Mouse (Mus musculus): ENCODE measurements at regions not wholly inside any gene's neighbourhood (a gene's known extent, or its start where the extent isn't known, plus 50 kb on each side); places are given as distances from the start of the nearest gene placed in this dataset.

- H3K36me3 ChIP-seq (ENCODE audit: control insufficient read depth, insufficient read depth, low read length): no peaks in the 10 kb centered on the region
- H3K27ac ChIP-seq (replicated peaks; ENCODE audit: low read depth, low read length): no peak overlapping the region
- no peak overlapping the region for H3K4me2 ChIP-seq (replicated peaks; ENCODE audit: low read depth, low read length, severe bottlenecking)
- 79% methylated on average over 3 of the region's 3 CpGs for WGBS
- ATAC-seq (ENCODE audit: low FRiP score, low read depth) (no peak), DNase-seq (ENCODE audit: low spot score) (no peak)
- H3K9me3 ChIP-seq (ENCODE audit: control insufficient read depth, low read length): 0 out of 2 replicates have a peak, but pooled peaks cover 5% of the 10 kb centered on the region
- no peaks in the 10 kb centered on the region for H3K27me3 ChIP-seq (ENCODE audit: control insufficient read depth, insufficient read depth, low read length)
- no peak for TF ChIP-seq POLR2A (IDR thresholded peaks at IDR 0.05; ENCODE audit: borderline replicate concordance, extremely low read depth, insufficient read depth, insufficient read length)
- H3K4me1 ChIP-seq (ENCODE audit: control insufficient read depth, insufficient read depth, low read length): no peaks in the 10 kb centered on the region
- H3K9ac ChIP-seq (ENCODE audit: low read depth, low read length, severe bottlenecking): no peak overlapping the region
- no peak overlapping the region for H3K4me3 ChIP-seq (replicated peaks; ENCODE audit: low read length)
These were observed 245.9 kb downstream of the Gm26897 start for GRCm38 (mm10) chr5:111979601-111980000.

- no peak overlapping the region for H3K4me2 ChIP-seq (replicated peaks; ENCODE audit: low read depth, low read length, severe bottlenecking)
- 93% methylated on average over 2 of the region's 2 CpGs for WGBS
- no peak overlapping the region for H3K9ac ChIP-seq (ENCODE audit: low read depth, low read length, severe bottlenecking)
- no peaks in the 10 kb centered on the region for H3K27me3 ChIP-seq (ENCODE audit: control insufficient read depth, insufficient read depth, low read length)
- no peaks in the 10 kb centered on the region for H3K9me3 ChIP-seq (ENCODE audit: control insufficient read depth, low read length)
- ATAC-seq (ENCODE audit: low FRiP score, low read depth): no peak
- H3K36me3 ChIP-seq (ENCODE audit: control insufficient read depth, insufficient read depth, low read length): no peaks in the 10 kb centered on the region
- no peaks in the 10 kb centered on the region for H3K4me1 ChIP-seq (ENCODE audit: control insufficient read depth, insufficient read depth, low read length)
- no peak overlapping the region for H3K27ac ChIP-seq (replicated peaks; ENCODE audit: low read depth, low read length)
- DNase-seq (ENCODE audit: low spot score): no peak
- no peak overlapping the region for H3K4me3 ChIP-seq (replicated peaks; ENCODE audit: low read length)
- no peak for TF ChIP-seq POLR2A (IDR thresholded peaks at IDR 0.05; ENCODE audit: borderline replicate concordance, extremely low read depth, insufficient read depth, insufficient read length)
These were observed 248.4 kb downstream of the Gm26897 start for GRCm38 (mm10) chr5:111982106-111982505.

GRCm38 (mm10) chr5:111985997-111986396, 252.3 kb downstream of the Gm26897 start:
- TF ChIP-seq POLR2A (IDR thresholded peaks at IDR 0.05; ENCODE audit: borderline replicate concordance, extremely low read depth, insufficient read depth, insufficient read length): no peak
- Histone ChIP-seq H3K27ac (replicated peaks; ENCODE audit: low read depth, low read length) (no peak overlapping the region), H3K9ac (ENCODE audit: low read depth, low read length, severe bottlenecking) (no peak overlapping the region), H3K4me2 (replicated peaks; ENCODE audit: low read depth, low read length, severe bottlenecking) (no peak overlapping the region), H3K9me3 (ENCODE audit: control insufficient read depth, low read length) (no peaks in the 10 kb centered on the region), H3K4me1 (ENCODE audit: control insufficient read depth, insufficient read depth, low read length) (no peaks in the 10 kb centered on the region), H3K36me3 (ENCODE audit: control insufficient read depth, insufficient read depth, low read length) (no peaks in the 10 kb centered on the region), H3K4me3 (replicated peaks; ENCODE audit: low read length) (no peak overlapping the region), H3K27me3 (ENCODE audit: control insufficient read depth, insufficient read depth, low read length) (no peaks in the 10 kb centered on the region)
- ATAC-seq (ENCODE audit: low FRiP score, low read depth) (no peak), DNase-seq (ENCODE audit: low spot score) (no peak)
- whole genome bisulfite sequencing: 78% methylated on average over 8 of the region's 8 CpGs

GRCm38 (mm10) chr5:111987036-111987435, 253.3 kb downstream of the Gm26897 start:
- peak; percentile 46 for DNase-seq (ENCODE audit: low spot score)
- Histone ChIP-seq H3K9ac (ENCODE audit: low read depth, low read length, severe bottlenecking) (no peak overlapping the region), H3K27me3 (ENCODE audit: control insufficient read depth, insufficient read depth, low read length) (no peaks in the 10 kb centered on the region), H3K4me1 (ENCODE audit: control insufficient read depth, insufficient read depth, low read length) (no peaks in the 10 kb centered on the region), H3K4me2 (replicated peaks; ENCODE audit: low read depth, low read length, severe bottlenecking) (no peak overlapping the region), H3K36me3 (ENCODE audit: control insufficient read depth, insufficient read depth, low read length) (no peaks in the 10 kb centered on the region), H3K27ac (replicated peaks; ENCODE audit: low read depth, low read length) (no peak overlapping the region), H3K9me3 (ENCODE audit: control insufficient read depth, low read length) (no peaks in the 10 kb centered on the region), H3K4me3 (replicated peaks; ENCODE audit: low read length) (no peak overlapping the region)
- ATAC-seq (ENCODE audit: low FRiP score, low read depth): no peak
- whole genome bisulfite sequencing: 48% methylated on average over 6 of the region's 6 CpGs
- no peak for TF ChIP-seq POLR2A (IDR thresholded peaks at IDR 0.05; ENCODE audit: borderline replicate concordance, extremely low read depth, insufficient read depth, insufficient read length)

- H3K9ac ChIP-seq (ENCODE audit: low read depth, low read length, severe bottlenecking): no peak overlapping the region
- H3K4me3 ChIP-seq (replicated peaks; ENCODE audit: low read length): no peak overlapping the region
- 84% methylated on average over 10 of the region's 10 CpGs for WGBS
- H3K4me2 ChIP-seq (replicated peaks; ENCODE audit: low read depth, low read length, severe bottlenecking): no peak overlapping the region
- no peak for ATAC-seq (ENCODE audit: low FRiP score, low read depth)
- H3K4me1 ChIP-seq (ENCODE audit: control insufficient read depth, insufficient read depth, low read length): no peaks in the 10 kb centered on the region
- DNase-seq (ENCODE audit: low spot score): no peak
- no peak for TF ChIP-seq POLR2A (IDR thresholded peaks at IDR 0.05; ENCODE audit: borderline replicate concordance, extremely low read depth, insufficient read depth, insufficient read length)
- H3K27ac ChIP-seq (replicated peaks; ENCODE audit: low read depth, low read length): no peak overlapping the region
- H3K9me3 ChIP-seq (ENCODE audit: control insufficient read depth, low read length): no peaks in the 10 kb centered on the region
- H3K27me3 ChIP-seq (ENCODE audit: control insufficient read depth, insufficient read depth, low read length): no peaks in the 10 kb centered on the region
- H3K36me3 ChIP-seq (ENCODE audit: control insufficient read depth, insufficient read depth, low read length): no peaks in the 10 kb centered on the region
These were observed 258.1 kb downstream of the Gm26897 start for GRCm38 (mm10) chr5:111991805-111992204.

GRCm38 (mm10) chr5:111993221-111993620, 259.1 kb downstream of the Cryba4 start:
- H3K9ac ChIP-seq (ENCODE audit: low read depth, low read length, severe bottlenecking): no peak overlapping the region
- no peaks in the 10 kb centered on the region for H3K9me3 ChIP-seq (ENCODE audit: control insufficient read depth, low read length)
- 65% methylated on average over 7 of the region's 7 CpGs for WGBS
- H3K27ac ChIP-seq (replicated peaks; ENCODE audit: low read depth, low read length): no peak overlapping the region
- DNase-seq (ENCODE audit: low spot score) (no peak), ATAC-seq (ENCODE audit: low FRiP score, low read depth) (no peak)
- H3K4me1 ChIP-seq (ENCODE audit: control insufficient read depth, insufficient read depth, low read length): no peaks in the 10 kb centered on the region
- H3K36me3 ChIP-seq (ENCODE audit: control insufficient read depth, insufficient read depth, low read length): no peaks in the 10 kb centered on the region
- H3K4me2 ChIP-seq (replicated peaks; ENCODE audit: low read depth, low read length, severe bottlenecking): no peak overlapping the region
- H3K27me3 ChIP-seq (ENCODE audit: control insufficient read depth, insufficient read depth, low read length): no peaks in the 10 kb centered on the region; the same call in 1 of the 2 replicates
- H3K4me3 ChIP-seq (replicated peaks; ENCODE audit: low read length): no peak overlapping the region
- TF ChIP-seq POLR2A (IDR thresholded peaks at IDR 0.05; ENCODE audit: borderline replicate concordance, extremely low read depth, insufficient read depth, insufficient read length): no peak
